22 mouse cellular contexts compared by ENCODE assay signal in genomic region chr16:55582029-55582428, GRCm38 (mm10).
A peak's percentile ranks its signal among the peaks of the same experiment; 100 is the strongest.
DNase-seq lines count a peak whose midpoint lies in the region; ATAC-seq and TF ChIP-seq lines count a peak whose summit lies in the region.
"Had no signal": no experiment of that assay in that cellular context is flagged by ENCODE, and none has a peak within 500 bp of the region (broad histone marks: within the 10 kb centered on the region; RNA-seq: fewer than 3 reads in every experiment).

No protein-coding gene starts in this region.

- TF ChIP-seq CTCF in kidney, adult 2 months (conservative IDR thresholded peaks at IDR 0.05; ENCODE audit: insufficient read depth, insufficient read length, low read depth, low read length), result no peak
- TF ChIP-seq CTCF in liver, postnatal 0 days (IDR thresholded peaks at IDR 0.05; ENCODE audit: low read depth), result no peak

- no peaks in the 10 kb centered on the region for H3K36me3 ChIP-seq in kidney, adult 2 months (ENCODE audit: control insufficient read depth, insufficient read depth, low read length)
- no peaks in the 10 kb centered on the region for H3K36me3 ChIP-seq in liver, postnatal 0 days (replicated peaks; ENCODE audit: insufficient read depth, low read length)
- no peaks in the 10 kb centered on the region for H3K36me3 ChIP-seq in hindbrain, embryonic 16.5 days (ENCODE audit: control insufficient read depth, insufficient read depth, low read length)
- H3K36me3 ChIP-seq: forebrain, embryonic 10.5 days; hindbrain, embryonic 13.5 days had no signal

- no peak for ATAC-seq in liver, postnatal 0 days
- no peak for ATAC-seq in hindbrain, embryonic 16.5 days
- ATAC-seq: forebrain, embryonic 13.5 days; forebrain, embryonic 16.5 days; hindbrain, postnatal 0 days had no signal

- H3K27ac ChIP-seq in kidney, adult 2 months (ENCODE audit: insufficient read depth, low read depth, low read length), result no peak overlapping the region
- no peak overlapping the region for H3K27ac ChIP-seq in liver, postnatal 0 days (ENCODE audit: low read depth)
- no peak overlapping the region for H3K27ac ChIP-seq in hindbrain, embryonic 16.5 days (ENCODE audit: low read depth, low read length)
- H3K27ac ChIP-seq: forebrain, embryonic 10.5 days; forebrain, embryonic 13.5 days; gastrocnemius, adult 2 months; hindbrain, embryonic 13.5 days; hindbrain, postnatal 0 days had no signal

- no peaks in the 10 kb centered on the region for H3K9me3 ChIP-seq in liver, postnatal 0 days (ENCODE audit: low read length)
- H3K9me3 ChIP-seq in hindbrain, embryonic 16.5 days (ENCODE audit: control insufficient read depth, low read length), result no peaks in the 10 kb centered on the region
- H3K9me3 ChIP-seq: forebrain, embryonic 10.5 days; forebrain, embryonic 13.5 days; hindbrain, embryonic 13.5 days had no signal

- 52% methylated on average over 7 of the region's 7 CpGs for WGBS in kidney, adult 2 months
- WGBS in liver, postnatal 0 days (ENCODE audit: insufficient replicate concordance), result 91% methylated on average over 7 of the region's 7 CpGs
- WGBS in hindbrain, embryonic 16.5 days, result 97% methylated on average over 7 of the region's 7 CpGs

- TF ChIP-seq POLR2A in kidney, adult 2 months (IDR thresholded peaks at IDR 0.05; ENCODE audit: low read depth, low read length), result no peak

- H3K27me3 ChIP-seq in kidney, adult 2 months (replicated peaks; ENCODE audit: control insufficient read depth, insufficient read depth, low read length), result no peaks in the 10 kb centered on the region
- H3K27me3 ChIP-seq in liver, postnatal 0 days (ENCODE audit: insufficient read depth, low read length), result no peaks in the 10 kb centered on the region
- no peaks in the 10 kb centered on the region for H3K27me3 ChIP-seq in hindbrain, embryonic 16.5 days (replicated peaks; ENCODE audit: control insufficient read depth, insufficient read depth, low read length)
- H3K27me3 ChIP-seq: forebrain, embryonic 13.5 days; hindbrain, embryonic 13.5 days had no signal

- H3K4me2 ChIP-seq in liver, postnatal 0 days (ENCODE audit: low read depth, low read length), result no peak overlapping the region
- H3K4me2 ChIP-seq in hindbrain, embryonic 16.5 days (ENCODE audit: low read length), result no peak overlapping the region
- H3K4me2 ChIP-seq: forebrain, embryonic 13.5 days; heart, embryonic 11.5 days; hindbrain, embryonic 13.5 days had no signal

- H3K9ac ChIP-seq in liver, postnatal 0 days (replicated peaks), result no peak overlapping the region
- H3K9ac ChIP-seq in hindbrain, embryonic 16.5 days (ENCODE audit: low read depth, low read length), result no peak overlapping the region
- H3K9ac ChIP-seq: forebrain, embryonic 13.5 days; hindbrain, embryonic 13.5 days had no signal

- peaks cover 4% of the 10 kb centered on the region; the same call in 1 of the 2 replicates for H3K4me1 ChIP-seq in kidney, adult 2 months (ENCODE audit: control insufficient read depth, insufficient read depth, low read length)
- H3K4me1 ChIP-seq in liver, postnatal 0 days (ENCODE audit: insufficient read depth), result no peaks in the 10 kb centered on the region
- H3K4me1 ChIP-seq in hindbrain, embryonic 16.5 days (ENCODE audit: control insufficient read depth, insufficient read depth, low read depth, low read length), result no peaks in the 10 kb centered on the region
- H3K4me1 ChIP-seq: forebrain, embryonic 10.5 days; forebrain, embryonic 13.5 days; hindbrain, embryonic 13.5 days had no signal

- DNase-seq in kidney, adult 2 months, result peak; percentile 80
- DNase-seq in kidney, adult 8-10 months, result peak; percentile 52 to 61
- peak; percentile 29 for DNase-seq in kidney, postnatal 10 days
- peak; percentile 48 to 69 for DNase-seq in kidney, postnatal 36 days
- DNase-seq in liver, postnatal 0 days, result no peak
- no peak for DNase-seq in MN1 (ENCODE audit: low spot score)
- DNase-seq: adrenal gland, adult 8-10 months; adrenal gland, postnatal 25 days; cerebellum, adult 11-12 months; cerebellum, adult 8-10 months; cerebellum, postnatal 10 days; cerebellum, postnatal 36 days; gastrocnemius, adult 2 months; gastrocnemius, postnatal 14 days; heart, adult 11 months had no signal

- H3K4me3 ChIP-seq in kidney, adult 2 months (ENCODE audit: insufficient read depth, low read depth, low read length), result no peak overlapping the region
- no peak overlapping the region for H3K4me3 ChIP-seq in liver, postnatal 0 days (ENCODE audit: low read depth, low read length)
- H3K4me3 ChIP-seq in hindbrain, embryonic 16.5 days (ENCODE audit: low read length), result no peak overlapping the region
- H3K4me3 ChIP-seq: forebrain, embryonic 10.5 days; forebrain, embryonic 13.5 days; gastrocnemius, adult 2 months; hindbrain, embryonic 13.5 days had no signal

- TF ChIP-seq EP300 in liver, postnatal 0 days (IDR thresholded peaks at IDR 0.05; ENCODE audit: low read depth), result no peak

Comparison
In these comparisons a context has a peak if more than half of its experiments do, and no peak if none do; other contexts are left out.
1. DNase-seq: peak in kidney, adult 2 months (single experiment), kidney, adult 8-10 months (2 of 2), kidney, postnatal 10 days (single experiment) and kidney, postnatal 36 days (2 of 2); none in liver, postnatal 0 days (single experiment) and MN1 (single experiment).